Mouse (Mus musculus): Measurements from ENCODE around the gene Adat1. TPM values are rescaled to one million over a fixed set of nuclear protein-coding genes. Genes with fewer than 3 reads are reported as not detected.

The Adat1 gene
- polyA plus RNA-seq, 1 experiment from 2014 or later = 9.5 TPM

DNA sequence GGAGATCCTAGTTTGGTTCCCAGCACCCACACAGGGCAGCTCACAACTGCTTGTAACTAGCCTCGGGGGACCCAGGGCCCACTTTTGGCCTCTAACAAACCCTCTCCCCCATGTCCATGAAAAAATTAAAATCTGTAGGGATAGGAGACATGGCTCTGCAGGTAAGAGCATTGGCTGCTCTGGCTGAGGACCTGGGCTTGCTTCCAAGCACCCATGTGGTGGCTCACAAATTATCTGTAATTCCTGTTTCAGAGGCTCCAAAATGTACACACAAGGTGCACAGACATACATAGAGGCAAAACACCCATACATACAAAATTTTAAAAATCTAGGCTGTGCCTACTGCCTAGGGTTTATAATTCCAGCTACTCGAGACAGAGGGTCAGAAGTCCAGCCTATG is 34.9 kb downstream of the Adat1 start:
- no peak overlapping the region for H3K4me2 ChIP-seq (replicated peaks; ENCODE audit: low read depth, low read length)
- peaks cover 25% of the 10 kb centered on the region for H3K36me3 ChIP-seq (ENCODE audit: control insufficient read depth, insufficient read depth, low read length)
- 92% methylated on average over 2 of the region's 2 CpGs for WGBS
- no peak overlapping the region for H3K4me3 ChIP-seq (ENCODE audit: low read depth, low read length)
- H3K9me3 ChIP-seq (ENCODE audit: control insufficient read depth, low read depth, low read length) = no peaks in the 10 kb centered on the region
- no peaks in the 10 kb centered on the region for H3K27me3 ChIP-seq (ENCODE audit: control insufficient read depth, insufficient read depth, low read length)
- H3K27ac ChIP-seq (ENCODE audit: low read length) = no peak overlapping the region
- no peak for ATAC-seq (ENCODE audit: insufficient number of reproducible peaks, insufficient read depth, low FRiP score, low read depth)
- H3K4me1 ChIP-seq (ENCODE audit: control insufficient read depth, insufficient read depth, low read length) = no peaks in the 10 kb centered on the region
- no peak overlapping the region for H3K9ac ChIP-seq (replicated peaks; ENCODE audit: low read depth, low read length)

DNA sequence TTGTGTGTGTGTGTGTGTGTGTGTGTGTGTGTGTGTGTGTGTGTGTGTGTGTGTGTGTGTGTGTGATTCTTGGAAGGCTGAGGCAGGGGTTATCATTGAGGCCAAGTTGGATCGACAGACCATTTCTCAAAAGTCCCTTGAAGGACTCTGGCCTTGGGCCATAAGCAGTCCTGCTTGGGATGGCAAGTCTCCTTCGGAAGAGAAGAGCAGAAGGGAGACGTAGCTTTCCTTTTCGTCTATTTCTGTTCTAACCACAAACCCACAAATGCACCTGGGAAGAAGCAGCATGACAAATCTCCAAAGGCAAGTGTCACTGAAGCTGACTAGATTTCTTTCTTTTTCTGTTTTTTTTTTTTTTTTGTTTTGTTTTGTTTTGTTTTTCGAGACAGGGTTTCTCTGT is 36.2 kb downstream of the Adat1 start:
- WGBS = 93% methylated on average over 5 of the region's 5 CpGs
- Histone ChIP-seq H3K9me3 (ENCODE audit: control insufficient read depth, low read depth, low read length) (no peaks in the 10 kb centered on the region), H3K4me3 (ENCODE audit: low read depth, low read length) (no peak overlapping the region), H3K4me1 (ENCODE audit: control insufficient read depth, insufficient read depth, low read length) (no peaks in the 10 kb centered on the region), H3K36me3 (ENCODE audit: control insufficient read depth, insufficient read depth, low read length) (peaks cover 33% of the 10 kb centered on the region), H3K9ac (replicated peaks; ENCODE audit: low read depth, low read length) (no peak overlapping the region), H3K27me3 (ENCODE audit: control insufficient read depth, insufficient read depth, low read length) (no peaks in the 10 kb centered on the region), H3K27ac (ENCODE audit: low read length) (no peak overlapping the region), H3K4me2 (replicated peaks; ENCODE audit: low read depth, low read length) (no peak overlapping the region)
- ATAC-seq (ENCODE audit: insufficient number of reproducible peaks, insufficient read depth, low FRiP score, low read depth) = no peak

DNA sequence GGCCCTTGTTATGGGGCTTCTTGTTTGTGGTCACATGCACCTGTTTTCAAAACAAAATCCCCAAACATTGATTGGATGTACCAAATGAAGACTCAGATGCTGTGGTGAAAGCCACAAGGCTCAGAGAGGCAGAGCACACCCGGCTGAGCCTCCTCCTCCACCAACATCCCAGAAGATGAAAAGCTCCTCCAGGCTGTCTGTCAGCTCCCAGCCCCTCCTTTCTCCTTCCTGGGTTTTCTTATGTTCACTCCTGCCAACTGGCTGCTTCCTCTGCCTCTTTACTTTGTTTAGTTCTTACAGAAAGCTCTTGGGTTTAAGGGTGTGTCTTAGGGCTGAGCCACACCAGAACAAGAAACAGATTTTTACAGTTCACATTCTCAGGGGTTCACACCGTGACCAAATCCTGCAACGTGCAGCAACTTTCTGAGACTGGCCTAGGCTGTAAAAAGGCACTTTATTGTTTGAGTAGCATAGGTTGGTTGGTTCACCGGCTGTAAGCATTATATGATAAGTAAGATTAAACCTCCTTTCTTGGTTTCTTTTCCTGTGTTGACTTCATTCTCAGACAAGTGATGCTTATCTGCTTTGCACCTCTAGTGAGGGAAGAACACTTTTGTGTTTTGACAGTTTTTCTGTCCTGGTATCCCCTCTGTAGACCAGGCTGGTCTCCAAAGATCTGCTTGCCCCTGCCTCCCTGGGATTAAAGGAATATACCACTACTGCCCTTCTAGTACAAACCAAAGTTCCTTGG is 37.1 kb downstream of the Adat1 start:
- H3K9me3 ChIP-seq (ENCODE audit: control insufficient read depth, low read depth, low read length) = no peaks in the 10 kb centered on the region
- no peak overlapping the region for H3K4me3 ChIP-seq (ENCODE audit: low read depth, low read length)
- no peak overlapping the region for H3K27ac ChIP-seq (ENCODE audit: low read length)
- H3K4me2 ChIP-seq (replicated peaks; ENCODE audit: low read depth, low read length) = no peak overlapping the region
- no peak overlapping the region for H3K9ac ChIP-seq (replicated peaks; ENCODE audit: low read depth, low read length)
- WGBS = 80% methylated on average over 4 of the region's 4 CpGs
- ATAC-seq (ENCODE audit: insufficient number of reproducible peaks, insufficient read depth, low FRiP score, low read depth) = no peak
- H3K36me3 ChIP-seq (ENCODE audit: control insufficient read depth, insufficient read depth, low read length) = peaks cover 33% of the 10 kb centered on the region
- no peaks in the 10 kb centered on the region for H3K27me3 ChIP-seq (ENCODE audit: control insufficient read depth, insufficient read depth, low read length)
- no peaks in the 10 kb centered on the region for H3K4me1 ChIP-seq (ENCODE audit: control insufficient read depth, insufficient read depth, low read length)

DNA sequence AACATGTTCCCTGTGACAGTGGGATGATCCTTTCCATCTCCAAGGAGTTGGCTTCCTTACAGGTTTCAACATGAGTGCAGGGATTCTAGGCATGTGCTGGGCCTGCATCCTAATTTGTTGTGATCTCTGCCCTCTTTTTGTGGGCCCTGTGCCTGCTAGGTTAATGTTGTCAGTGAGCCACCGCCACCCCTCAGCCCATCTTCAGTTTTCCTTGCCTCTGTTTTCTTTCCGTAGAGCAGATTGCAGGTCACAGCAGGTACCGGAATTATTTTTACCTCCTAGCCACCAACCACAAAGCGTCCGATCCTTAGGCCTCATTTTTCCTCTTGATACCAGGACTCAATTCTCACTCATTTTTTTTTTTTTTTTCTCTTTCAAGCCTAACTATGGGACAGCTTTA is 40.2 kb downstream of the Adat1 start:
- H3K4me1 ChIP-seq (ENCODE audit: control insufficient read depth, insufficient read depth, low read length) = no peaks in the 10 kb centered on the region
- no peak for ATAC-seq (ENCODE audit: insufficient number of reproducible peaks, insufficient read depth, low FRiP score, low read depth)
- H3K9ac ChIP-seq (replicated peaks; ENCODE audit: low read depth, low read length) = no peak overlapping the region
- H3K4me3 ChIP-seq (ENCODE audit: low read depth, low read length) = no peak overlapping the region
- no peaks in the 10 kb centered on the region for H3K9me3 ChIP-seq (ENCODE audit: control insufficient read depth, low read depth, low read length)
- no peak overlapping the region for H3K27ac ChIP-seq (ENCODE audit: low read length)
- WGBS = 93% methylated on average over 5 of the region's 5 CpGs
- H3K36me3 ChIP-seq (ENCODE audit: control insufficient read depth, insufficient read depth, low read length) = peaks cover 51% of the 10 kb centered on the region
- H3K27me3 ChIP-seq (ENCODE audit: control insufficient read depth, insufficient read depth, low read length) = no peaks in the 10 kb centered on the region
- H3K4me2 ChIP-seq (replicated peaks; ENCODE audit: low read depth, low read length) = no peak overlapping the region

DNA sequence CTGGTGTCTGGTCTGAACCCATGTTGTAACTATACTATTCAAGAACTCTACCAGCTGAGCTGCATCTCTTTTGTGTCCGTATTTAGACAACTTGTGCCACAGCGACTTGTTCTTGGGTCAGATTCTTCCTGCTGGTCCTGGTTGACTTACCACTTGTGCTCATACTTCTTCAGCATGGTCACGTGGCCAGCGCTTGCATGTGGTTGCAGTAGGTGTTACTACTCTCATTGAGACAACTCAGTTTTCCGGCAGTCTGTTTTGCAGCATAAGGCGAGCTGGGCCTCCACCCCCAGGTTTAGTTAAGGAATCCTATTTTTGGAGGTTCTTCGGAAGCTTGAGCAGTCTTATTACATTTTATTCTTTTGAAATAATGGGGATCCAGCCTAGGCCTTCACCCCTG is 40.8 kb downstream of the Adat1 start:
- Histone ChIP-seq H3K27ac (ENCODE audit: low read length) (no peak overlapping the region), H3K36me3 (ENCODE audit: control insufficient read depth, insufficient read depth, low read length) (peaks cover 46% of the 10 kb centered on the region), H3K4me1 (ENCODE audit: control insufficient read depth, insufficient read depth, low read length) (no peaks in the 10 kb centered on the region), H3K27me3 (ENCODE audit: control insufficient read depth, insufficient read depth, low read length) (no peaks in the 10 kb centered on the region), H3K4me2 (replicated peaks; ENCODE audit: low read depth, low read length) (no peak overlapping the region), H3K9me3 (ENCODE audit: control insufficient read depth, low read depth, low read length) (no peaks in the 10 kb centered on the region), H3K9ac (replicated peaks; ENCODE audit: low read depth, low read length) (no peak overlapping the region), H3K4me3 (ENCODE audit: low read depth, low read length) (no peak overlapping the region)
- WGBS = 91% methylated on average over 7 of the region's 7 CpGs
- ATAC-seq (ENCODE audit: insufficient number of reproducible peaks, insufficient read depth, low FRiP score, low read depth) = no peak

DNA sequence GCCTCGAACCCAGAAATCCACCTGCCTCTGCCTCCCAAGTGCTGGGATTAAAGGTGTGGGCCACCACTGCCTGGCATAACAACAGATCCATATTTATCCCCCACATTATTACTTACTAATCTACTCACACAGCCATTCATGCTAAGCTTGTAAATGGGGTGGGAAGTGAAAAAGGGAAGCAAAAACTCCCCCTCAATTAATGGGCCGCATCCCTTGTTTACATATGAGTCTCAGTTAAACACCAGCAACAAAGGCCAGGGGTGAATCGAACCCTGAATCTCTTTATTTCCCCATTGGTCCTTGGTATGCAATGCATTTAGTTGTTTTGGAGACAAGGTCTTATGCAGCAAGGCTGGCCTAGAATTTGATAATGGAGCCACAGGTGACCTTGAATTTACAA is 41.3 kb downstream of the Adat1 start:
- Histone ChIP-seq H3K36me3 (ENCODE audit: control insufficient read depth, insufficient read depth, low read length) (peaks cover 49% of the 10 kb centered on the region), H3K4me2 (replicated peaks; ENCODE audit: low read depth, low read length) (no peak overlapping the region), H3K9me3 (ENCODE audit: control insufficient read depth, low read depth, low read length) (no peaks in the 10 kb centered on the region), H3K27me3 (ENCODE audit: control insufficient read depth, insufficient read depth, low read length) (no peaks in the 10 kb centered on the region), H3K4me3 (ENCODE audit: low read depth, low read length) (no peak overlapping the region), H3K9ac (replicated peaks; ENCODE audit: low read depth, low read length) (no peak overlapping the region), H3K4me1 (ENCODE audit: control insufficient read depth, insufficient read depth, low read length) (no peaks in the 10 kb centered on the region), H3K27ac (ENCODE audit: low read length) (no peak overlapping the region)
- no peak for ATAC-seq (ENCODE audit: insufficient number of reproducible peaks, insufficient read depth, low FRiP score, low read depth)
- 85% methylated on average over 3 of the region's 3 CpGs for WGBS

DNA sequence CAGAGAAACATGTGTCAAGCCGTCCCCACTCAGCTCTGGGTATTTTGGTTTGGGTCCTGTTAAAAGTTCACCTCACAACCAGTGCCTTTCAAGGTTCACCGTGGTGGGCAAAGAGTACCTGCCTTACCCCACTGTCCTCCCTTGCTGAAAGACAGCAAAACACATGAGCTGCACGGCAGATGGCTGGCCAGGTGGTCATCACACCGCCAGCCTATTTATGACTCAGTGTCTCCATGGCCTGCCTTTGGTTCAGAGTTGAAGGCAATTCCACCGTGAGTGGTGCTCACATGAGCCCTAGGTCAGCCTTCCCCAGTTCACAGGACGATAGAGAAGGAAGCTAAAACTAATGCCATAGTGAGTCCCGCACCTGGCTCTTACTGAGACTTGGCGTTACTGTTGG is 44.1 kb downstream of the Adat1 start:
- no peak overlapping the region for H3K4me3 ChIP-seq (ENCODE audit: low read depth, low read length)
- H3K36me3 ChIP-seq (ENCODE audit: control insufficient read depth, insufficient read depth, low read length) = peaks cover 56% of the 10 kb centered on the region
- H3K4me2 ChIP-seq (replicated peaks; ENCODE audit: low read depth, low read length) = no peak overlapping the region
- no peaks in the 10 kb centered on the region for H3K9me3 ChIP-seq (ENCODE audit: control insufficient read depth, low read depth, low read length)
- H3K27me3 ChIP-seq (ENCODE audit: control insufficient read depth, insufficient read depth, low read length) = no peaks in the 10 kb centered on the region
- WGBS = 91% methylated on average over 8 of the region's 8 CpGs
- no peak for ATAC-seq (ENCODE audit: insufficient number of reproducible peaks, insufficient read depth, low FRiP score, low read depth)
- no peak overlapping the region for H3K9ac ChIP-seq (replicated peaks; ENCODE audit: low read depth, low read length)
- H3K27ac ChIP-seq (ENCODE audit: low read length) = no peak overlapping the region
- H3K4me1 ChIP-seq (ENCODE audit: control insufficient read depth, insufficient read depth, low read length) = no peaks in the 10 kb centered on the region

DNA sequence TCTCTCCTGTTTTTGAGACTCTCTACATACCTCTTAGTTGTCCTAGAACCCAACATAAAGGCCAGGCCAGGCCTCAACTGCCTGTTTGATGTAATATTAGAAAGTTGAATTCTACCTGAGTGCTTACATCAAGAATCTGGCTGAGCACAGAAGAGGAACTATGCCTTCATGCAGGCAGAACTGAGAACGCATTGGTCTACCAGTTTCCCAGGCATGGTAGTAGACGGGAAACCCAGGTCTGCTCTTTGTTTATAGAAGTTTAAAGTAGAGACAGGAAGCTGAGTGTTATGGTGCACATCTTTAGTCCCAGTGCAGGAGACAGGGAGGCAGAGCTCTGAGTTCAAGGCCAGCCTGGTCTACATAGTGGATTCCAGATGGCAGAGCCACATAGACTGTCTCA is 45.0 kb downstream of the Adat1 start:
- no peak overlapping the region for H3K4me2 ChIP-seq (replicated peaks; ENCODE audit: low read depth, low read length)
- H3K27me3 ChIP-seq (ENCODE audit: control insufficient read depth, insufficient read depth, low read length) = no peaks in the 10 kb centered on the region
- no peak overlapping the region for H3K4me3 ChIP-seq (ENCODE audit: low read depth, low read length)
- H3K9me3 ChIP-seq (ENCODE audit: control insufficient read depth, low read depth, low read length) = no peaks in the 10 kb centered on the region
- H3K36me3 ChIP-seq (ENCODE audit: control insufficient read depth, insufficient read depth, low read length) = peaks cover 55% of the 10 kb centered on the region
- H3K27ac ChIP-seq (ENCODE audit: low read length) = no peak overlapping the region
- WGBS = 75% methylated on average over 2 of the region's 2 CpGs
- no peaks in the 10 kb centered on the region for H3K4me1 ChIP-seq (ENCODE audit: control insufficient read depth, insufficient read depth, low read length)
- ATAC-seq (ENCODE audit: insufficient number of reproducible peaks, insufficient read depth, low FRiP score, low read depth) = no peak
- no peak overlapping the region for H3K9ac ChIP-seq (replicated peaks; ENCODE audit: low read depth, low read length)

DNA sequence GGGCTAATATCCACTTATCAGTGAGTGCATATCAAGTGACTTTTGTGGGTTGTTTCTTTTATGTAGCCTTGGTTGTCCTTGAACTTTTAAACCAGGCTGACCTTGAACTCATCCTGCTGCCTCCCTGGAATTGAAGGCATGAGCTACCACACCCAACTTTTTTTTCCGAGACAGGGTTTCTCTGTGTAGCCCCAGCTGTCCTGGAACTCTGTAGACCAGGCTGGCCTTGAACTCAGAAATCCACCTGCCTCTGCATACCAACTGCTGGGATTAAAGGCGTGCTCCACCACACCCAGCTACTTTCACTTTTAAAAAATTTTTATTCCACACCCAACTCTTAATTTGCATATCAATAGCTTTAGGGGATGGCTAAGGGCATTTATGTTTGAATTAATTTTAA is 48.6 kb downstream of the Adat1 start:
- Histone ChIP-seq H3K4me1 (ENCODE audit: control insufficient read depth, insufficient read depth, low read length) (peaks cover 3% of the 10 kb centered on the region; the same call in 1 of the 2 replicates), H3K27me3 (ENCODE audit: control insufficient read depth, insufficient read depth, low read length) (no peaks in the 10 kb centered on the region), H3K4me3 (ENCODE audit: low read depth, low read length) (no peak overlapping the region), H3K4me2 (replicated peaks; ENCODE audit: low read depth, low read length) (no peak overlapping the region), H3K9ac (replicated peaks; ENCODE audit: low read depth, low read length) (no peak overlapping the region), H3K36me3 (ENCODE audit: control insufficient read depth, insufficient read depth, low read length) (peaks cover 42% of the 10 kb centered on the region), H3K9me3 (ENCODE audit: control insufficient read depth, low read depth, low read length) (no peaks in the 10 kb centered on the region), H3K27ac (ENCODE audit: low read length) (no peak overlapping the region)
- 97% methylated on average over 2 of the region's 2 CpGs for WGBS
- no peak for ATAC-seq (ENCODE audit: insufficient number of reproducible peaks, insufficient read depth, low FRiP score, low read depth)
